Mouse (Mus musculus) liver, embryonic 14.5 days (tissue): Measurements from ENCODE around the gene Ripply3. TPM values are rescaled to one million over a fixed set of nuclear protein-coding genes. Genes with fewer than 3 reads are reported as not detected.

Experiments used
- ATAC-seq: fragments of 200-750 bp; cut with Nextera tagmentation; 2 replicates; pipeline ENCODE4 v1.8.0; 2017; ENCODE audit warnings: moderate number of reproducible peaks, mild to moderate bottlenecking, moderate library complexity; ENCODE audit not compliant: insufficient read depth
- DNase-seq, 3 experiments: peaks; one replicate each; pipeline ENCODE4 v3.0.0-alpha.2; 2012 to 2013; ENCODE audit warnings: low read depth in 3 of 3, low spot score in 3 of 3
- H3K27ac ChIP-seq: fragments of 300-500 bp; sonication (generic); 2 replicates; pipeline ENCODE4 v1.5.1; 2014; ENCODE audit warnings: moderate library complexity, mild to moderate bottlenecking, control low read depth, inconsistent platforms
- H3K27me3 ChIP-seq: fragments of 300-500 bp; sonication (generic); 2 replicates; pipeline ENCODE4 v1.6.1; 2014; ENCODE audit warnings: mild to moderate bottlenecking, low read length, moderate library complexity; ENCODE audit not compliant: control insufficient read depth, insufficient read depth
- H3K36me3 ChIP-seq: fragments of 300-500 bp; sonication (generic); replicated peaks from 2 replicates; pipeline ENCODE4 v1.6.1; 2014; ENCODE audit warnings: low read depth; ENCODE audit not compliant: control insufficient read depth, insufficient read depth
- H3K4me1 ChIP-seq, 2 experiments: fragments of 200-500 bp in 1 of 2; fragments of 300-500 bp in 1 of 2; sonication (generic) in 1 of 2; replicated peaks; 2 replicates each; pipeline ENCODE4 v1.6.1; 2012 to 2014; ENCODE audit warnings: antibody characterized with exemption in 1 of 2, inconsistent platforms in 1 of 2, low read length in 1 of 2; ENCODE audit not compliant: control insufficient read depth in 2 of 2, insufficient read depth in 2 of 2
- H3K4me2 ChIP-seq: fragments of 300-500 bp; sonication (generic); 2 replicates; pipeline ENCODE4 v1.6.1; 2014; ENCODE audit warnings: low read depth, mild to moderate bottlenecking, control low read depth, moderate library complexity
- H3K4me3 ChIP-seq, 2 experiments: fragments of 200-500 bp in 1 of 2; fragments of 300-500 bp in 1 of 2; sonication (generic) in 1 of 2; 2 replicates each; pipeline ENCODE4 v1.5.1; 2012 to 2014; ENCODE audit warnings: low read depth in 2 of 2, low read length in 2 of 2, mild to moderate bottlenecking in 2 of 2, control low read depth in 1 of 2, inconsistent platforms in 1 of 2, moderate library complexity in 1 of 2; ENCODE audit not compliant: insufficient read depth in 1 of 2
- H3K9ac ChIP-seq: fragments of 300-500 bp; sonication (generic); replicated peaks from 2 replicates; pipeline ENCODE4 v1.6.1; 2014; ENCODE audit warnings: mild to moderate bottlenecking, control low read depth, moderate library complexity
- H3K9me3 ChIP-seq: fragments of 300-500 bp; sonication (generic); 2 replicates; pipeline ENCODE4 v1.6.1; 2016; ENCODE audit warnings: low read length, mixed read lengths; ENCODE audit not compliant: control insufficient read depth
- CTCF ChIP-seq: IDR thresholded peaks from 2 replicates; pipeline ENCODE4 v1.5.1; 2016; ENCODE audit warnings: antibody characterized with exemption, low read depth, control low read depth
- EP300 ChIP-seq: IDR thresholded peaks from 2 replicates; pipeline ENCODE4 v1.6.1; 2016; ENCODE audit warnings: antibody characterized with exemption, low read depth
- WGBS: fragments of 180-500 bp; shearing (Covaris S2); extraction: QIAGEN DNeasy Blood & Tissue Kit; methylation state at CpG from one replicate; pipeline ENCODE4 v1.1.7; 2014; ENCODE audit not compliant: insufficient replicate concordance; 5-methylcytosine and 5-hydroxymethylcytosine counted together
- polyA plus RNA-seq, 2 experiments: library from polyadenylated mRNA; depleted of rRNA in 1 of 2; stranded (reverse) in 1 of 2; unstranded in 1 of 2; fragments of >200 nt; fragmentation: Nextera tagmentation in 1 of 2; extraction: Ambion mirVana in 1 of 2; gene quantifications; 2 replicates each; pipeline versions ENCODE4 v1.2.1 to v1.2.3; 2012 to 2014

Gene Ripply3
- polyA plus RNA-seq, 2 experiments: 0.94 to 1.6 TPM

DNA sequence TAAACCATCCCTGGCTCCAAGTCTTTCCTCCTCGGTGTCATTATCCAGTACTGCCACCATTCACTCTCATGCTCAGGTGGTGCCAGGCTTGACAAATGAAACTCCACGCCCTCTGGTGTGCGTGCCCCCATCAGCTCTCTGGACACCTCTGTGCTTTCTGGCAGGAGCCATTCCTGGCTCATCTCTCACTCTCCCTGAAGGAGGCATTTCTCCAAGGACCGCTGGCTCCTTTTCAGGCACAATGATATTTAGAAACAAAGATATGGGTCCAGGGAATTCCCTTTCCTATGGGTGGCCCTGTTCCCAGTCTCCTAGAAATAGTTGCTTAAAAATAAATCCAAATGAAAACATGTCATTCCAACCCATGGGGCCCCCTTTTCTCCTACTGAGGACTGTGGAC, 19.2 kb upstream of the Ripply3 start:
- TF ChIP-seq EP300 (no peak), CTCF (no peak)

DNA sequence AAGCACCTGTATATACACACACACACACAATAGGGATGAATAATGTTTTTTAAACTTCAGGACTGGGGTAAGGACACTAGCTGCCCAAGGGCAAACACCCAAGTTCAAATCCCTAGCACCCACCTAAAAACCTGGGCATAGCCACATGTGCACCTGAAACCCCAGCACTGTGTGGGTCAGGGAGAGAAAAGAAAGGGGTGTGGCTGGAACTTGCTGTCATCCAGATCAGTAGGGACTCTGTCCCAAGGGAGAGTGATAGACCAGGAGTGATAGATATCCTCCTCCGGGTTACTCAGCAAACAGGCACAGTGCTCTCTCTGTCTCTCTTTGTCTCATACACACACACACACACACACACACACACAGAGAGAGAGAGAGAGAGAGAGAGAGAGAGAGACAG, 16.8 kb upstream of the Ripply3 start:
- H3K4me1 ChIP-seq: peaks cover 3 to 10% of the 10 kb centered on the region in 2 experiments; a peak in 2 of 4 replicates
- ATAC-seq: no peak
- no peaks in the 10 kb centered on the region for H3K27me3 ChIP-seq
- H3K4me2 ChIP-seq: no peak overlapping the region; the same call in 1 of the 2 replicates
- no peak overlapping the region for H3K9ac ChIP-seq
- no peak overlapping the region for H3K27ac ChIP-seq
- no peak for TF ChIP-seq EP300
- TF ChIP-seq CTCF: no peak
- H3K4me3 ChIP-seq: no peak overlapping the region
- H3K36me3 ChIP-seq: no peaks in the 10 kb centered on the region
- 58% methylated on average over 1 of the region's 1 CpGs for WGBS
- H3K9me3 ChIP-seq: no peaks in the 10 kb centered on the region
- DNase-seq: no peak

More for the DNA sequence above, 19.2 kb upstream of the Ripply3 start:
- H3K36me3 ChIP-seq: no peaks in the 10 kb centered on the region
- H3K4me2 ChIP-seq: no peak overlapping the region
- H3K27me3 ChIP-seq: no peaks in the 10 kb centered on the region; the same call in 1 of the 2 replicates
- H3K9ac ChIP-seq: no peak overlapping the region
- no peak overlapping the region for H3K27ac ChIP-seq
- ATAC-seq: no peak
- WGBS: 71% methylated on average over 4 of the region's 4 CpGs
- H3K4me1 ChIP-seq: peaks cover 3 to 10% of the 10 kb centered on the region in 2 experiments; a peak in 2 of 4 replicates
- no peaks in the 10 kb centered on the region for H3K9me3 ChIP-seq
- no peak for DNase-seq
- H3K4me3 ChIP-seq: no peak overlapping the region

DNA sequence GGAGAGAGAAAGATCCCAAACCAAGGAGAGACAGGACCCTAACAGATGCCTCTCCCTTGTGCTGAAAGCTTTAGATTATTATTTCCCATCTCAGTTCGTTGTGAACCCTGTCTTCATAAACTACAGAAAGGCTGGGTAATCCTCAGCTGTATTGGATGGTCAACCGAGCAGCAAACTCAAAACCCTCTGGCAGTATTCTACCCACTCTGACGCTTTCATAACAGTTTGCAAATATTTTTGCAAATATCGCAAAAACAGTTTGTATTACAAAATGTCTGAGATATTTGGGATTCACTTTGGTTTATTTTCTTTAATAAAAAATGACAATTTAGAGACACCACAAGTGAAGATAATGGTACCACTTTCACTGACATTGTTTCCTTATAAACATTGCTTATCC, 16.3 kb upstream of the Ripply3 start:
- peaks cover 3 to 10% of the 10 kb centered on the region in 2 experiments; a peak in 2 of 4 replicates for H3K4me1 ChIP-seq
- no peaks in the 10 kb centered on the region for H3K9me3 ChIP-seq
- DNase-seq (no peak), ATAC-seq (no peak)
- 66% methylated on average over 4 of the region's 4 CpGs for WGBS
- no peak overlapping the region for H3K9ac ChIP-seq
- H3K4me2 ChIP-seq: peak overlapping the region; percentile 83
- TF ChIP-seq EP300 (no peak), CTCF (no peak)
- no peaks in the 10 kb centered on the region for H3K36me3 ChIP-seq
- H3K4me3 ChIP-seq: no peak overlapping the region; a peak in 1 of 4 replicates
- H3K27me3 ChIP-seq: no peaks in the 10 kb centered on the region
- H3K27ac ChIP-seq: no peak overlapping the region

DNA sequence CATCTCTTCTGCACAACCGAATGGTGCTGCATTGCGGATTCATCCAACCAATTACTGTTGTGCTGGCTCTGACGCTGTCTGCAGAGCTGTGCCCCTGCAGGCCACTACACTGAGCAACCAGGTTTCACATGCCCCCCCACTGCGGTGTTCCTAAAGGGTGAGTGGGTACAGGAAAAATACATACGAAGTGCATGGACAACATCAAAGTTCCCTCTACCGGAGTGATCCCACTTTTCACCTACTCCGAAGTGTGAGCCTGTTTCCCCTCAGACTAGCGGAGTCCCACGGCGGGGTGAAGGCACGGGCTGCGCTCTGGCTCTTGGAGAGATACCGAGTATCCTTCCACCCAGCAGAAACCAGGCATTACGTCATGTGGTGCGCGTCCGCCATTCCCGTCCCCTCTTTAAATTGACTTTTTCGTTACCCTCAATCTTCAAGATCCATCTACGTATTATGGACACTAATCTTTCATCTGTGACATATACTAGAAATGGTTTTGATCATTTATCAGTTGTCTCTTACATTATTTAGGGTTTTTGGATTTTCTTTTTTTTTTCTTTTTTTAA, 15.5 kb upstream of the Ripply3 start:
- H3K9me3 ChIP-seq: no peaks in the 10 kb centered on the region

DNA sequence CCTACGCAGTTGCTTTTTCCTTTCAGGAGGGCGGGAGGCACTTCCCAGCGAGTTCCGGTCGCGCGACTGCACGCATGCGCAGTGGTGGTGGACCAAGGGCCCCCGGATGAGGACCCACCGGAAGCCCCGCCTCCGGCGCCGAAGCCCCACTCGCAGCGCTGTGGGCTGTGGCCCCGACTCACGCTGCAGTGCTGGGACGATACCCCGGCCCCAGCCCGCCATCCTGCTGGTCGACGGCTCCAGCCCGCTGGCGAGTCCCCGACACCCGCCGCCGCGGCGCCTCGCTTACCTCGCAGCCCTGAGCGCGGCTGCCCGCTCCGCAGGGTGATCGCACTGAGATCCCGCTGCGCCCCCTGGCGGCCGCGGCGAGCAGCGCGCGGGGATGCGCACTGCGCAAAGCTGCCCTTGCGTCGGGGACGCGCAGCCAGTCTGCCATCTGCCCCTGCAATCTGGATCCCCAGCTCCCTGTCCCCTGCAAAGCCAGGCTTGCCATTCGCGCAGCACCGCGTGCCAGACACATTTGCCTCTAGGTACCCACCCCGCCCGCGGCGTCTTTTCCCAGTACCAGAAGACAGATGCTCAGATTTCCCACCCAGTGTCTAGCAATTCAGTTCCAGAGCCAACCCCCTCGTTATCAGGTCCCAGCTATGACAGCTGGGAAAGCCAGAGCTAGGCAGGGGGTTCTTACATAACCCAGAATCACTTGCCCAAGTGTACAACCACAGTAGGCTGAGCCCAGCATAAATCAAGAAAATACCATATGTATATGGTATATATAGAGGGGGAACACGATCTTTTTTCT, 14.8 kb upstream of the Ripply3 start, which contains the start of gene Hlcs:
TSS of gene Hlcs (minus strand) at position 343 of the 802 bp plus-strand sequence.
- Histone ChIP-seq H3K36me3 (no peaks in the 10 kb centered on the region), H3K27me3 (no peaks in the 10 kb centered on the region), H3K9me3 (no peaks in the 10 kb centered on the region), H3K9ac (peak within 1 kb of the TSS; percentile 79), H3K4me1 (peaks cover 3 to 13% of the 10 kb centered on the region in 2 experiments; a peak in 3 of 4 replicates), H3K27ac (peak within 1 kb of the TSS; percentile 80), H3K4me2 (peak within 1 kb of the TSS; percentile 83), H3K4me3 (peak within 1 kb of the TSS; percentile 75 to 92)
- ATAC-seq: peak; percentile 91
- TF ChIP-seq EP300: no peak
- peak; percentile 79 for TF ChIP-seq CTCF
- DNase-seq: peak; percentile 83 to 87 (median 86)
- WGBS: 1% methylated on average over 64 of the region's 64 CpGs

More for the DNA sequence above, 15.5 kb upstream of the Ripply3 start:
- TF ChIP-seq CTCF (peak; percentile 39), EP300 (no peak)
- peak overlapping the region; percentile 69 for H3K9ac ChIP-seq
- 0% methylated on average over 20 of the region's 20 CpGs for WGBS
- DNase-seq (peak; percentile 63 to 77 (median 70)), ATAC-seq (peak; percentile 80)
- H3K4me2 ChIP-seq: peak overlapping the region; percentile 83
- peak overlapping the region; percentile 75 to 92 for H3K4me3 ChIP-seq
- peaks cover 3 to 12% of the 10 kb centered on the region in 2 experiments; a peak in 3 of 4 replicates for H3K4me1 ChIP-seq
- H3K27ac ChIP-seq: peak overlapping the region; percentile 80
- H3K36me3 ChIP-seq: no peaks in the 10 kb centered on the region
- H3K27me3 ChIP-seq: no peaks in the 10 kb centered on the region
